Mouse (Mus musculus) kidney, adult 2 months (tissue): ENCODE data around the gene Epb41.

ENCODE experiments used
- CTCF ChIP-seq: fragments of 200-500 bp; conservative IDR thresholded peaks from 2 replicates; pipeline ENCODE4 v1.5.1; 2011; ENCODE audit warnings: low read depth, mild to moderate bottlenecking, control low read depth, low read length, moderate library complexity, mixed read lengths; ENCODE audit not compliant: insufficient read depth, insufficient read length
- POLR2A ChIP-seq: fragments of 200-500 bp; IDR thresholded peaks from one replicate; pipeline ENCODE4 v1.6.1; 2011; ENCODE audit warnings: low read depth, low read length, control low read depth

DNA sequence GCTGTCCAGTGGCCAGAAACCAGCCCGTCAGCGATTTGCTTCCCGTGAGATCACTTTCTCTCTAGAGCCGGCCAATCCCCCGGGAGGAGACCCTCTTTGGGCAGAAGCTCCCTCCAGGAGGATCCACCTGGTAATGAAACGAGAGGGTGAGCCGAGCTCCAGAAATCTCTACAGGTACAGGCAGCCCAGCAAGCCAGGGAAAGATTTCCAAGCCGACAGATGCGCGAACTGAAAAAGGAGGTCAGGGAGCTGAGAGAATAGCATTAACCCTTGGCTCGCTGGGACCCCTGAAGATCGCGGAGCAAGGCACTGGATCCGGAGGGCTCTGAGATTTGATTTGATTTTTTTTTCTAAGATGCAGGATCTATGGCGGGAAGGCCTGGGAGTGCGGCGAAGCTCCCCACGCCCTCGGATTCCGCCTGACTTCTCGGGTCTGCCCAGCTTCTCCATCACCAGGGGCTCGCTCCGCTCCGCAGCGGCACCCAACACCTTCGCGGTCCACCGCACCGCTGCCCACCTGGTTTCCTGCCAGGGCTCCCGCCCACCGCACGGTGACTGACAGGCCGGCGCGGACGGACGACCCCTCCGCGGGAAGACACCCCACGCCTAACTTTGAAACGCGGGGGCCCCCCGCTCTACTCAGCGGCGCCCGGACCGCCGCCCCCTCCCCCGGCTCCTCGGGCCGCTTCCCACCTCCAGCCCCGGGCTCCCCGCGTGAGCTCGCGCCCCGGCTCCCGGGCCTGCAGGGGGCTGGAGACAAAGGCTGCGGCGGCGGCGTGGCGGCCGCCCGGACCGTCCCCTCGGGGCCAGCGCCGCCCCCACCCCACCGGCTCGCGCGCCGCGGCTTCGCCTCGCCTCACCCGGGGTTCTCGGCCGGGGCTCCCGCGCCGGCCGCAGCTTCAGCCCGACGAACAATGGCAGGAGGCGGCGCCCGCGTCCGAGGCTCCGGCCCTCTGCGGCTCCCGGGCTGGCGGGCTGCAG lies 26.8 kb downstream of the Epb41 start:
- no peak for TF ChIP-seq POLR2A
- no peak for TF ChIP-seq CTCF
